Mouse (Mus musculus): ENCODE measurements around the gene Tmem209. TPM values are rescaled to one million over a fixed set of nuclear protein-coding genes. Genes with fewer than 3 reads are reported as not detected.

Tmem209 gene
- polyA plus RNA-seq, 1 experiment: 15.0 TPM

GRCm38 (mm10) chr6:30508824-30509223 is 759 bp downstream of the Tmem209 start:
- Histone ChIP-seq H3K4me3 (ENCODE audit: insufficient read depth, low read depth, low read length) (peak overlapping the region; percentile 85), H3K4me1 (ENCODE audit: control insufficient read depth, insufficient read depth, insufficient read length, low read length) (peaks cover 4% of the 10 kb centered on the region; the same call in 1 of the 2 replicates)

GRCm38 (mm10) chr6:30499049-30499448 is 10.5 kb downstream of the Tmem209 start:
- Histone ChIP-seq H3K4me1 (ENCODE audit: control insufficient read depth, insufficient read depth, insufficient read length, low read length) (no peaks in the 10 kb centered on the region), H3K4me3 (ENCODE audit: insufficient read depth, low read depth, low read length) (no peak overlapping the region), H3K27ac (replicated peaks; ENCODE audit: low read depth, low read length) (no peak overlapping the region)

More at GRCm38 (mm10) chr6:30508824-30509223, 759 bp downstream of the Tmem209 start:
- H3K27ac ChIP-seq (replicated peaks; ENCODE audit: low read depth, low read length): peak overlapping the region; percentile 92

- Histone ChIP-seq H3K4me1 (ENCODE audit: control insufficient read depth, insufficient read depth, insufficient read length, low read length) (no peaks in the 10 kb centered on the region), H3K27ac (replicated peaks; ENCODE audit: low read depth, low read length) (no peak overlapping the region), H3K4me3 (ENCODE audit: insufficient read depth, low read depth, low read length) (no peak overlapping the region)
Observed at GRCm38 (mm10) chr6:30486504-30486903, 23.1 kb downstream of the Tmem209 start.

- H3K4me1 ChIP-seq (ENCODE audit: control insufficient read depth, insufficient read depth, insufficient read length, low read length): no peaks in the 10 kb centered on the region
- H3K27ac ChIP-seq (replicated peaks; ENCODE audit: low read depth, low read length): no peak overlapping the region
- H3K4me3 ChIP-seq (ENCODE audit: insufficient read depth, low read depth, low read length): no peak overlapping the region
Observed at GRCm38 (mm10) chr6:30482908-30483307, 26.7 kb downstream of the Tmem209 start.

- Histone ChIP-seq H3K4me1 (ENCODE audit: control insufficient read depth, insufficient read depth, insufficient read length, low read length) (no peaks in the 10 kb centered on the region), H3K4me3 (ENCODE audit: insufficient read depth, low read depth, low read length) (no peak overlapping the region), H3K27ac (replicated peaks; ENCODE audit: low read depth, low read length) (no peak overlapping the region)
Observed at GRCm38 (mm10) chr6:30479418-30479817, 30.2 kb downstream of the Tmem209 start.

GRCm38 (mm10) chr6:30477784-30478183 is 31.8 kb downstream of the Tmem209 start:
- Histone ChIP-seq H3K27ac (replicated peaks; ENCODE audit: low read depth, low read length) (no peak overlapping the region), H3K4me3 (ENCODE audit: insufficient read depth, low read depth, low read length) (no peak overlapping the region), H3K4me1 (ENCODE audit: control insufficient read depth, insufficient read depth, insufficient read length, low read length) (no peaks in the 10 kb centered on the region)

GRCm38 (mm10) chr6:30477210-30477714 is 32.3 kb downstream of the Tmem209 start:
- Histone ChIP-seq H3K4me3 (ENCODE audit: insufficient read depth, low read depth, low read length) (no peak overlapping the region), H3K4me1 (ENCODE audit: control insufficient read depth, insufficient read depth, insufficient read length, low read length) (no peaks in the 10 kb centered on the region), H3K27ac (replicated peaks; ENCODE audit: low read depth, low read length) (no peak overlapping the region)

- no peak overlapping the region for H3K27ac ChIP-seq (replicated peaks; ENCODE audit: low read depth, low read length)
- H3K4me3 ChIP-seq (ENCODE audit: insufficient read depth, low read depth, low read length): no peak overlapping the region
- H3K4me1 ChIP-seq (ENCODE audit: control insufficient read depth, insufficient read depth, insufficient read length, low read length): no peaks in the 10 kb centered on the region
Observed at GRCm38 (mm10) chr6:30476025-30476765, 33.4 kb downstream of the Tmem209 start.

GRCm38 (mm10) chr6:30471706-30472105 is 37.9 kb downstream of the Tmem209 start:
- H3K27ac ChIP-seq (replicated peaks; ENCODE audit: low read depth, low read length): no peak overlapping the region
- H3K4me1 ChIP-seq (ENCODE audit: control insufficient read depth, insufficient read depth, insufficient read length, low read length): no peaks in the 10 kb centered on the region
- H3K4me3 ChIP-seq (ENCODE audit: insufficient read depth, low read depth, low read length): no peak overlapping the region

- Histone ChIP-seq H3K27ac (replicated peaks; ENCODE audit: low read depth, low read length) (no peak overlapping the region), H3K4me3 (ENCODE audit: insufficient read depth, low read depth, low read length) (no peak overlapping the region), H3K4me1 (ENCODE audit: control insufficient read depth, insufficient read depth, insufficient read length, low read length) (no peaks in the 10 kb centered on the region)
Observed at GRCm38 (mm10) chr6:30469370-30469769, 40.2 kb downstream of the Tmem209 start.

GRCm38 (mm10) chr6:30468684-30469083 is 40.9 kb downstream of the Tmem209 start:
- no peak overlapping the region for H3K4me3 ChIP-seq (ENCODE audit: insufficient read depth, low read depth, low read length)
- H3K27ac ChIP-seq (replicated peaks; ENCODE audit: low read depth, low read length): no peak overlapping the region

GRCm38 (mm10) chr6:30468058-30468457 is 41.5 kb downstream of the Tmem209 start:
- Histone ChIP-seq H3K4me1 (ENCODE audit: control insufficient read depth, insufficient read depth, insufficient read length, low read length) (no peaks in the 10 kb centered on the region), H3K4me3 (ENCODE audit: insufficient read depth, low read depth, low read length) (no peak overlapping the region), H3K27ac (replicated peaks; ENCODE audit: low read depth, low read length) (no peak overlapping the region)

More at GRCm38 (mm10) chr6:30468684-30469083, 40.9 kb downstream of the Tmem209 start:
- no peaks in the 10 kb centered on the region for H3K4me1 ChIP-seq (ENCODE audit: control insufficient read depth, insufficient read depth, insufficient read length, low read length)

- H3K27ac ChIP-seq (replicated peaks; ENCODE audit: low read depth, low read length): no peak overlapping the region
- no peak overlapping the region for H3K4me3 ChIP-seq (ENCODE audit: insufficient read depth, low read depth, low read length)
- H3K4me1 ChIP-seq (ENCODE audit: control insufficient read depth, insufficient read depth, insufficient read length, low read length): no peaks in the 10 kb centered on the region
Observed at GRCm38 (mm10) chr6:30465586-30465985, 44.0 kb downstream of the Tmem209 start.

GRCm38 (mm10) chr6:30462822-30463221 is 46.8 kb downstream of the Tmem209 start:
- H3K27ac ChIP-seq (replicated peaks; ENCODE audit: low read depth, low read length): no peak overlapping the region
- 0 out of 2 replicates have a peak, but pooled peaks cover 3% of the 10 kb centered on the region for H3K4me1 ChIP-seq (ENCODE audit: control insufficient read depth, insufficient read depth, insufficient read length, low read length)
- H3K4me3 ChIP-seq (ENCODE audit: insufficient read depth, low read depth, low read length): no peak overlapping the region

GRCm38 (mm10) chr6:30461755-30462344 is 47.7 kb downstream of the Tmem209 start:
- H3K4me3 ChIP-seq (ENCODE audit: insufficient read depth, low read depth, low read length): no peak overlapping the region
- H3K27ac ChIP-seq (replicated peaks; ENCODE audit: low read depth, low read length): no peak overlapping the region
- 0 out of 2 replicates have a peak, but pooled peaks cover 3% of the 10 kb centered on the region for H3K4me1 ChIP-seq (ENCODE audit: control insufficient read depth, insufficient read depth, insufficient read length, low read length)
